Mouse (Mus musculus) spleen, adult 2 months (tissue): Measurements from ENCODE around the gene Rbbp8nl. TPM values are rescaled to one million over a fixed set of nuclear protein-coding genes. Genes with fewer than 3 reads are reported as not detected.

Experiments
- DNase-seq, 2 experiments: peaks; one replicate each; pipeline versions ENCODE4 v3.0.0 to v3.0.0-alpha.2; 2012 to 2021; ENCODE audit warnings: low spot score in 2 of 2, low read depth in 1 of 2
- H3K27ac ChIP-seq: fragments of 200-500 bp; 2 replicates; pipeline ENCODE4 v1.5.1; 2012; ENCODE audit warnings: low read length, inconsistent platforms; ENCODE audit not compliant: insufficient read depth
- H3K27me3 ChIP-seq: fragments of 200-500 bp; 2 replicates; pipeline ENCODE4 v1.6.1; 2012; ENCODE audit warnings: mild to moderate bottlenecking, moderate library complexity, low read length, inconsistent platforms; ENCODE audit not compliant: control insufficient read depth, insufficient read depth
- H3K36me3 ChIP-seq: fragments of 200-500 bp; 2 replicates; pipeline ENCODE4 v1.6.1; 2012; ENCODE audit warnings: mild to moderate bottlenecking, low read length, inconsistent platforms; ENCODE audit not compliant: control insufficient read depth, insufficient read depth
- H3K4me1 ChIP-seq: fragments of 200-500 bp; 2 replicates; pipeline ENCODE4 v1.6.1; 2011; ENCODE audit warnings: inconsistent platforms; ENCODE audit not compliant: control insufficient read depth, insufficient read depth, insufficient read length
- H3K4me3 ChIP-seq: fragments of 200-500 bp; 2 replicates; pipeline ENCODE4 v1.5.1; 2011; ENCODE audit warnings: mild to moderate bottlenecking, inconsistent platforms; ENCODE audit not compliant: insufficient read depth, insufficient read length; ENCODE audit errors: extremely low read depth
- CTCF ChIP-seq: fragments of 200-500 bp; IDR thresholded peaks from 2 replicates; pipeline ENCODE4 v1.5.1; 2011; ENCODE audit warnings: mild to moderate bottlenecking, inconsistent platforms; ENCODE audit not compliant: insufficient read depth, insufficient read length, insufficient replicate concordance; ENCODE audit errors: extremely low read depth
- POLR2A ChIP-seq: fragments of 200-500 bp; IDR thresholded peaks from 2 replicates; pipeline ENCODE4 v1.6.1; 2011; ENCODE audit warnings: low read depth, low read length, inconsistent platforms
- WGBS: fragments of 180-500 bp; shearing (Covaris S2); methylation state at CpG from one replicate; pipeline ENCODE4 v1.1.7; 2018; 5-methylcytosine and 5-hydroxymethylcytosine counted together
- polyA plus RNA-seq: library from polyadenylated mRNA; depleted of rRNA; stranded (reverse); fragments of >200 nt; gene quantifications from 2 replicates; pipeline ENCODE4 v1.2.3, GENCODE M21; 2012

Gene Rbbp8nl
- polyA plus RNA-seq, 1 experiment: not detected

- 59% methylated on average over 4 of the region's 4 CpGs for WGBS
- Histone ChIP-seq H3K36me3 (no peaks in the 10 kb centered on the region), H3K27ac (no peak overlapping the region), H3K4me1 (no peaks in the 10 kb centered on the region), H3K27me3 (no peaks in the 10 kb centered on the region), H3K4me3 (no peak overlapping the region)
- no peak for DNase-seq
- TF ChIP-seq POLR2A: no peak
- TF ChIP-seq CTCF: no peak
Measured at GRCm38 (mm10) chr2:180304554-180304953, 14.9 kb upstream of the Rbbp8nl start.

GRCm38 (mm10) chr2:180303468-180303867 lies 13.8 kb upstream of the Rbbp8nl start:
- Histone ChIP-seq H3K27me3 (no peaks in the 10 kb centered on the region), H3K4me1 (no peaks in the 10 kb centered on the region), H3K4me3 (no peak overlapping the region), H3K27ac (no peak overlapping the region), H3K36me3 (no peaks in the 10 kb centered on the region)
- DNase-seq: no peak
- TF ChIP-seq CTCF: no peak
- no peak for TF ChIP-seq POLR2A
- 90% methylated on average over 12 of the region's 12 CpGs for WGBS

- DNase-seq: no peak
- Histone ChIP-seq H3K27me3 (no peaks in the 10 kb centered on the region), H3K4me3 (no peak overlapping the region), H3K27ac (no peak overlapping the region), H3K4me1 (no peaks in the 10 kb centered on the region), H3K36me3 (no peaks in the 10 kb centered on the region)
- 78% methylated on average over 4 of the region's 4 CpGs for WGBS
- TF ChIP-seq CTCF (no peak), POLR2A (no peak)
Measured at GRCm38 (mm10) chr2:180302201-180302600, 12.5 kb upstream of the Rbbp8nl start.

- Histone ChIP-seq H3K27me3 (no peaks in the 10 kb centered on the region), H3K4me1 (no peaks in the 10 kb centered on the region), H3K36me3 (no peaks in the 10 kb centered on the region), H3K27ac (no peak overlapping the region), H3K4me3 (no peak overlapping the region)
- TF ChIP-seq CTCF (no peak), POLR2A (no peak)
- WGBS: 44% methylated on average over 5 of the region's 5 CpGs
- no peak for DNase-seq
Measured at GRCm38 (mm10) chr2:180300771-180301170, 11.1 kb upstream of the Rbbp8nl start.

- Histone ChIP-seq H3K27me3 (no peaks in the 10 kb centered on the region), H3K4me3 (no peak overlapping the region), H3K27ac (no peak overlapping the region), H3K36me3 (no peaks in the 10 kb centered on the region), H3K4me1 (no peaks in the 10 kb centered on the region)
- TF ChIP-seq CTCF (no peak), POLR2A (no peak)
- WGBS: 40% methylated on average over 2 of the region's 2 CpGs
- DNase-seq: no peak
Measured at GRCm38 (mm10) chr2:180300252-180300651, 10.6 kb upstream of the Rbbp8nl start.

GRCm38 (mm10) chr2:180292906-180293305 lies 3.2 kb upstream of the Rbbp8nl start:
- no peak for DNase-seq
- no peak overlapping the region for H3K27ac ChIP-seq
- TF ChIP-seq POLR2A (no peak), CTCF (no peak)
- H3K4me3 ChIP-seq: no peak overlapping the region
- no peaks in the 10 kb centered on the region for H3K4me1 ChIP-seq
- H3K27me3 ChIP-seq: no peaks in the 10 kb centered on the region
- H3K36me3 ChIP-seq: no peaks in the 10 kb centered on the region
- 92% methylated on average over 8 of the region's 8 CpGs for WGBS

GRCm38 (mm10) chr2:180292026-180292425 lies 2.3 kb upstream of the Rbbp8nl start:
- Histone ChIP-seq H3K27ac (no peak overlapping the region), H3K4me1 (no peaks in the 10 kb centered on the region), H3K27me3 (no peaks in the 10 kb centered on the region), H3K36me3 (no peaks in the 10 kb centered on the region), H3K4me3 (no peak overlapping the region)
- no peak for DNase-seq
- TF ChIP-seq POLR2A: no peak
- no peak for TF ChIP-seq CTCF
- WGBS: 70% methylated on average over 4 of the region's 4 CpGs
